Mouse (Mus musculus) left cerebral cortex, postnatal 36 days (tissue): ENCODE measurements around the gene Mrps34. TPM values are rescaled to one million over a fixed set of nuclear protein-coding genes. Genes with fewer than 3 reads are reported as not detected.
A peak's percentile ranks its signal among the peaks of the same experiment; 100 is the strongest.
"Not testable (repeated sequence)": the region's sequence is repeated elsewhere in the genome, so short reads cannot be mapped to it uniquely, and the experiment has no call there.

Experiments used
- DNase-seq, 2 experiments: peaks; one replicate each; pipeline ENCODE4 v3.0.0; 2021 to 2022; ENCODE audit warnings: low spot score in 2 of 2, mixed read lengths in 1 of 2
- intact Hi-C: fragments of 180-260 bp; cut with DNase I; formaldehyde crosslinking; loops from one replicate; pipeline ENCODE4 v1.15.1; 2025
- total RNA-seq, 2 experiments: library from RNA; stranded (reverse); gene quantifications; 2 replicates each; pipeline ENCODE4 v1.2.3; 2021

Mrps34 gene
- total RNA-seq, 2 experiments from 2014 or later, result 61.8 to 74.6 TPM

DNA sequence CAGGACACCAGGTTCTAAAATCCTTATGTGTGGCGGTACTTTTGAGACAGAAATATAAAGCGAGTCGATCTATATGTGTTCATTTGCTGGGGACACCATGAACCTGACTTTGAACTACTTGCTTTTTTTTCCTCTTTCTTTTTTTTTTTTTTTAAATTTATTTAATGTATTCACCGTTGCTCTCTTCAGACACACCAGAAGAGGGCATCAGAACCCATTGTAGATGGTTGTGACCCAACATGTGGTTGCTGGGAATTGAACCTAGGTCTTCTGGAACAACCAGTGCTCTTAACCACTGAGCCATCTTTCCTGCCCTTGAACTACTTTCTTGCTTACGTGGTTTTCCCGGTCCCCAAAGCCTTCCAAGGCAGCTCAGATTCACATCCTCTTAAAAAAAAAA, 42.4 kb downstream of the Mrps34 start:
- intact Hi-C loops, result loop anchor here (2.0 to 5.0 kb wide), 2 partner anchors 24 to 80 kb away; partner anchors contain the start of genes Cramp1l, Ift140 and Jpt2

GRCm38 (mm10) chr17:24942453-24942852, 47.5 kb downstream of the Mrps34 start:
- intact Hi-C loops, result not testable (repeated sequence)
- peak in 1 of 2 experiments; percentile 22 for DNase-seq

More for the DNA sequence above, 42.4 kb downstream of the Mrps34 start:
- no peak for DNase-seq

- DNase-seq, result peak; percentile 61 to 68
- intact Hi-C loops, result no loop called here
These were observed 48.1 kb downstream of the Mrps34 start for GRCm38 (mm10) chr17:24943036-24943435.

DNA sequence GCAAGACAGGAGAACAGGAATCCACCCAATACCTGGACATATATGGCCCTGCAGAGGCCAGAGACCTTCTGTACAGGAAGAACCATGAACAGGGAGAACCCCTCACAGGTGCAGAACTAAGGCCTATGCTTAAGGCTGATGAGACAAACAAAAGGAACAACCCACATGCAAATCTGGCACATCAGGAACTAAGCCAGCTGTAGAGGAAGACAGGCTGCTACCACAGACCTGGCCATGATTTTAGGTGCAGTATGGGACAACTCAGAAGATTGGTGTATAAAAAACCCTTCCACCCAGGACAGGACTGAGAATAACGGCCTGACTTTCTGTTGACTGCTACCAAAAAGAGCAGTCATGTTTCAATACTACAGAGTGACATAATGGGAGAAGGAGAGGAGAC, 48.7 kb downstream of the Mrps34 start:
- intact Hi-C loops, result not testable (repeated sequence)

More for the DNA sequence above, 48.7 kb downstream of the Mrps34 start:
- DNase-seq, result not testable (repeated sequence)

Other genes starting within 250 kb of the Mrps34 start
- 10 to 100 TPM; 51.0 to 51.2 TPM for gene Slc9a3r2, start 244.8 kb upstream of the Mrps34 start, total RNA-seq
- 1 to 10 TPM; 1.1 to 1.3 TPM for gene Npw, start 236.7 kb upstream of the Mrps34 start, total RNA-seq
- gene Zfp598, start 225.4 kb upstream of the Mrps34 start, total RNA-seq, result 10 to 100 TPM; 30.5 to 45.1 TPM
- gene Syngr3, start 205.2 kb upstream of the Mrps34 start, total RNA-seq, result 100 to 1,000 TPM; 179 to 200 TPM
- 10 to 100 TPM; 18.2 TPM for gene Gfer, start 199.0 kb upstream of the Mrps34 start, total RNA-seq
- 1 to 10 TPM; 2.1 to 2.9 TPM for gene Noxo1, start 198.9 kb upstream of the Mrps34 start, total RNA-seq
- gene Tbl3, start 187.5 kb upstream of the Mrps34 start, total RNA-seq, result 10 to 100 TPM; 26.9 to 29.6 TPM
- not detected for gene Rnf151, start 177.1 kb upstream of the Mrps34 start, total RNA-seq
- gene Rps2, start 177.0 kb upstream of the Mrps34 start, total RNA-seq, result 100 to 1,000 TPM; 291 to 312 TPM
- 100 to 1,000 TPM; 193 to 210 TPM for gene Ndufb10, start 170.6 kb upstream of the Mrps34 start, total RNA-seq
- gene Rpl3l, start 167.3 kb upstream of the Mrps34 start, total RNA-seq, result under 1 TPM; 0.39 to 0.57 TPM
- 10 to 100 TPM; 36.4 to 46.7 TPM for gene Msrb1, start 158.5 kb upstream of the Mrps34 start, total RNA-seq
- under 1 TPM; 0.36 to 0.44 TPM for gene Hs3st6, start 142.1 kb upstream of the Mrps34 start, total RNA-seq
- gene Meiob, start 90.8 kb upstream of the Mrps34 start, total RNA-seq, result not detected
- gene Hagh, start 55.0 kb upstream of the Mrps34 start, total RNA-seq, result 100 to 1,000 TPM; 134 to 153 TPM
- 10 to 100 TPM; 18.0 to 20.5 TPM for gene Fahd1, start 44.8 kb upstream of the Mrps34 start, total RNA-seq
- not detected for gene Igfals, start 29.1 kb upstream of the Mrps34 start, total RNA-seq
- 10 to 100 TPM; 31.4 to 34.8 TPM for gene Nubp2, start 8.8 kb upstream of the Mrps34 start, total RNA-seq
- 10 to 100 TPM; 56.4 to 63.7 TPM for gene Spsb3, start 8.5 kb upstream of the Mrps34 start, total RNA-seq
- 10 to 100 TPM; 47.4 to 60.0 TPM for gene Eme2, start within 50 bp of the Mrps34 start, total RNA-seq
- gene Nme3, start 1.4 kb downstream of the Mrps34 start, total RNA-seq, result 10 to 100 TPM; 41.4 to 54.3 TPM
- gene Mapk8ip3, start 41.9 kb downstream of the Mrps34 start, total RNA-seq, result 100 to 1,000 TPM; 363 to 396 TPM
- 1 to 10 TPM; 4.8 to 5.7 TPM for gene Jpt2, start 65.6 kb downstream of the Mrps34 start, total RNA-seq
- gene Cramp1l, start 120.7 kb downstream of the Mrps34 start, total RNA-seq, result 10 to 100 TPM; 28.6 to 29.0 TPM
- gene Ift140, start 121.0 kb downstream of the Mrps34 start, total RNA-seq, result 10 to 100 TPM; 18.6 to 25.5 TPM
- gene Tmem204, start 188.5 kb downstream of the Mrps34 start, total RNA-seq, result 10 to 100 TPM in 1 of 2 experiments, 1 to 10 TPM in 1; 9.1 to 10.3 TPM
- gene Telo2, start 220.9 kb downstream of the Mrps34 start, total RNA-seq, result 10 to 100 TPM; 24.3 to 30.0 TPM
- gene Ptx4, start 225.6 kb downstream of the Mrps34 start, total RNA-seq, result under 1 TPM; 0.67 to 0.91 TPM
- 10 to 100 TPM; 49.9 to 55.2 TPM for gene Clcn7, start 238.3 kb downstream of the Mrps34 start, total RNA-seq